Mouse (Mus musculus) c-Kit-positive CD71-positive TER-119-negative erythroid progenitor cells, embryonic 14.5 days (primary cell): ENCODE data around the gene Gm6993.

ENCODE experiments used
- DNase-seq: peaks from one replicate; pipeline ENCODE4 v3.0.0-alpha.2; 2013; ENCODE audit warnings: low read depth

Gene Gm6993

GRCm38 (mm10) chr12:31240470-31240869 is at the start of gene Gm6993:
TSS of gene Gm6993 (plus strand) at chr12:31240770.
- DNase-seq = no peak

DNA sequence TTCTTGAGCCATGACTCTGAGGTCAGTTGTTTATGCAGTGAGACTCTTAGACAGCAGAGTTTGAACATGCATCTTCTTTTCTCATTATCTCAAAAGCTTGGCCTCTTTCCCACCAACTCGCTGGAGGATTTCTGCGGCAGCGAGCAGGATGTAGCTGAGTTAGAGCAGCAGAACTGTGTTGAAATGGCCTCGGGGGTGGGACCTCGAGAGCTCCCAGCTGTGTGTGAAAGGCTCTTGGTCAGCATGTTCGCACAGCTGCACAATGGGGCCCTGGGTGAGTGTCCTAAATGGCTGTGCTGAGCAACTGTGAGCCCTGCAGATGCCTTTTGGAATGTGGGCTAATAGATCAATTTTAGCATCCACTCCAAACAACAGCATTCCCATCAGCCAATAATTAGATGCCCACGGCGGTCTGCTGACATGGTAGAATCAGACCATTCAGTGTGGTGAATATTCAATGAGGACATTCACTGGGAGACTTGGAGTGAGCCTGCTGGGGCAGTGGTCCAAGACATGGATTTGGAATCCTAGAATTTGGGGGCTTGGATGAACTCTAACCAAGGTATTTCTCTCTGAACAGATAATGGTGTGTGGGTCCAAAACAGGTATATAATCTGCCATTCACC is 49.1 kb upstream of the Gm6993 start:
- DNase-seq = no peak

DNA sequence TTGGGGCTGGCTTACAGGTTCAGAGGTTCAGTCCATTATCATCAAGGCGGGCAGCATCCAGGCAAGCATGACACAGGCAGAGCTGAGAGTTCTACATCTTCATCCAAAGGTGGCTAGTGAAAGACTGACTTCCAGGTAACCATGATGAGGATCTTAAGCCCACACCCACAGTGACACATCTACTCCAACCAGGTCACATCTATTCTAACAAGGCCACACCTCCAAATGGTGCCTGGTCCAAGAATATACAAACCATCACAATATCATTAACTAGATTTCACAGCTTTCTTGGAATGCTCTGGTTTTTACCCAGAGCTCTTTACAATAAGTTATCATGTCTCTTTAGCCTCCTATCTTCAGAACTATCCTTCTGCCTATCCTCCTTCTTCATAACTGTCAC is 38.1 kb upstream of the Gm6993 start:
- DNase-seq = no peak

DNA sequence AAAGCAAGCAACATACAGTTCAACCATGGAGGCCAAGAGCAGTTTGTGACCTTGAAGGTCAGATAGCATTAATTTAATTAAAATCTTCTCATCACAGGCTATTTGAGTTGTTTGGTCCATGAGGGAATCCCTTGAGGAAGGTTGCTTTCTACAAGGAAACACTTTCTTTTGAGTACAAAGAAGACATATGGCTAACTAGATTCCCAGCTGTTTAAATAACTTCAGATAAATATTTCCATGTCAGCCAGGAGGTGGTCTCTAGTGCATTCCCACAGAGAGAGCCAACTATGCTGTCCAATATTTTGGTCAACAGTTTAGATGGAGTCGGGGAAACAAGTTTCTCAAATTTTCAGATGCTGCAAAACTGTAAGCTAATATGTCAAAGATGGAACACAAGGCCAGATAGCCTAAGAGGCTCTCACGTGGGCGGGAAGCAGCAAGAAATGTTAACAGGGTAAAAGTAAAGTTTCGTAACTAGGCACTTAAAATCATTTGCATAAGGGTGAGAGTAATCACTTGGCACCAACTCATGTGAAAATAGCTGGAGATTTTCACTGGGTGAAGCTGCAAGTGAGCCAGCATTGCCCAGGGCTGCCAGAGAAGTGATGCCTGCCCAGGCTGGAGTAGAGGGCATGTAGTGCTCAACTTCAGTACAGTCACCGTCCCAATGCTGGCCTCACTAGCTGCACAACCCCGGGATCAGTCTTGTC is 36.7 kb upstream of the Gm6993 start:
- DNase-seq = no peak

GRCm38 (mm10) chr12:31204898-31205297 is 35.7 kb upstream of the Gm6993 start:
- DNase-seq = no peak

GRCm38 (mm10) chr12:31205983-31206633 is 34.5 kb upstream of the Gm6993 start:
- no peak for DNase-seq

DNA sequence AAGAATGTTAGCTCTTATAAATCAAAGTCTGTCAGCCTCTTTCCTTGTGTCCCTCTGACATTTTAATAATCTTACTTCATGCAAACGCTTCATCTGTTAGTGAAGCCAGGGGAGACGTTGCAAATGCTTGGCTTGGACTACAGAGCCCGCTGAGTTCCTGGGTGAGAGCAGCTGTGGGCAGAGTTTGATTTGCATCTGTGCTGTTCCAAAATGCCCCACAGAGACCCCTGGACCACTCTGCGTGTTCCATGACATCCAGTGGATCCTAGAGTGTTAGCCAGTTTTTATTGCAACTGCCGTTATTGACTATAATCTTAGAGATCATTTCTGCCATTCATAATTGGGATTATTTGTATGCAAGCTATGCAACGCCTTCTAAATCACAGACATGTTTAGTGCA is 31.8 kb upstream of the Gm6993 start:
- DNase-seq = no peak

- no peak for DNase-seq
Observed at GRCm38 (mm10) chr12:31209377-31209805, 31.2 kb upstream of the Gm6993 start.

DNA sequence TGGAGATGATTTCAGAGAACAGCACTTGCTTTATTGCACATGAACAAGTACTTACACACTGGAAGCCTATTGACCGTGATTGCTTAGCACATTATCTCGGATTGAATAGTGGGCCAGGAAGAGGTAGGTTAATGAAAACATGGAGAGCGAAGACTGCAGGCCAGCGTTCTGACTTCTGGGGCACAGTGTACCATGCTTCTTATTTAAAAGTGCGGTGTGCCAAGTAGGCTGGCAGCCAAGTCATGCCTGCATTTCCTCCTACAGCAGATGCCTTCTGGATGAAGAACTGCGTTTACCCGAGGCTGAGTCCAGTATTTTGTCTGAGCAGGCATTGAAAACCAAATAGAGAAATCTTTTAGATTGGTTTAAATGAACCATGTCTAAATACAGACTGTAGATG is 27.0 kb upstream of the Gm6993 start:
- no peak for DNase-seq

DNA sequence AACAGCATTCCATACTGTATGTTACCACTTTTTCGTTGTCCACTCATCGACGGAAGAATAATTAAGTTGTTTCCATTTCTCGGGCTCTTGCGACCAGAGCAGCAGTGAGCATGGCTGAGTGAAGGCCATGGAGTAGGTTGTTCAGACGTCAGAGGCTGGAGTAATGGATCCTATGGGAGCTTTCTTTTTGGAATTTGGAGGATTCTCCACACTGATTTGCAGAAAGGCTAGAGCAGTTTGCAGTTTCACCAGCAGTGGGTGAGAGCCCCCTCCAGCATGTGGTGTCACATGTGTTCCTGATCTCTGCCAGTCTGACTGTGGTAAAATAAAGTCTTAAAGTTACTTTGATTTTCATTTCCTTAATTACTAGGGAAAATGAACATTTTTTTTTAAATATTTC is 25.6 kb upstream of the Gm6993 start:
- no peak for DNase-seq

GRCm38 (mm10) chr12:31217232-31217631 is 23.3 kb upstream of the Gm6993 start:
- DNase-seq = no peak

DNA sequence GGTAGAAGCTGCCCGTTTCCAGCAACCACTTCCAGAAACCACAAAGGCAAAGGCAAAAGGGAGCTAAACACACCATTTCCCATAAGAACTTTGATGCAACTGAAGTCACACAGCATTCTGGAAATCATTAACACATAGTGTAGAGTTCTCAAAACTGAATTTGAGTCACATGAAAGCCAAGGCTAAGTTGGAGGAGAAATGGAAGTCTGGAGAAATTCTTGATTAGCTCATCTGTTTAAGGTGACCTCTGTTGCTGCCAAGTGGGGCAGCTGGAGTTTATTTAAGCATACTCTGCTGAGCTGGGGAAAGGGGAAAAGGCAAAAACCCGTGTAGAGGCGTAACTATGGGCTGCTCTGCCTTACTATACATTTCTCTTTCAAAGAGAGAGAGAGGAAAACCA is 21.8 kb upstream of the Gm6993 start:
- no peak for DNase-seq

DNA sequence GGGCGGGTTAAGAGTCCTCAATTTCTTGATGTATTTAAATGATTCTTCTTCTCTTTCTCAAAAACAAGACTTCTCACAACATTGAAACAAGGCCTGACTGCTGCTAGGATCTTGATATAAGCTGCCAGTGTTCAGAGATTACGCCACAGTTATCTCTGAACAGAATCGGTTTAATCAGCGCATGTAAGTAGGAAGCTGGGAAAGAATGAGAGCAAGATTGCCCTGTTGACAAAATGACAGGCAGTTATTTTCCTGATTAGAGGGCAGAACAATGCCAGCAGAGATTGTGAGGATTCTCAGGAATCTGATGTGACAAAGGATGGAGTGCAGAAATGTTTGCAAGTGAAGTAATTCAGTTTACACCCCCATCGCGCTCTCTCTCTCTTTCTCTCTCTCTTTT is 19.0 kb upstream of the Gm6993 start:
- no peak for DNase-seq

DNA sequence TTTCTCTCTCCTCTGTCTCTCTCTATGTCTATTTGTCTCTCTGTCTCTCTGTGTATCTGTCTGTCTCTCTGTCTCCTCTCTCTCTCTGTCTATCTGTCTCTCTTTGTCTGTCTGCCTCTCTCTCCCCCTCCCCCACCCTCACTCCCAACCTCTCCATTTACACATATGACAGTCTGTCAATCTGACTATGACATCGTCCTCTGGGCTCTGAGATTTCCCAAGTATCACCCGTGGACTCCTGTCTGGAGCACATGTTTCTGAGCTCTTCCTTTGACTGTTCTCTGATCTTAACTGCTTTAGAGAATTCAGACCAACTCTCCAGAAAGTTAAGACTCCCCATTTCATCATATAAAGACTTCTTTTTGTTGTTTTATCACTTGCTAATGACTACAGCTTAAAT is 18.3 kb upstream of the Gm6993 start:
- no peak for DNase-seq

DNA sequence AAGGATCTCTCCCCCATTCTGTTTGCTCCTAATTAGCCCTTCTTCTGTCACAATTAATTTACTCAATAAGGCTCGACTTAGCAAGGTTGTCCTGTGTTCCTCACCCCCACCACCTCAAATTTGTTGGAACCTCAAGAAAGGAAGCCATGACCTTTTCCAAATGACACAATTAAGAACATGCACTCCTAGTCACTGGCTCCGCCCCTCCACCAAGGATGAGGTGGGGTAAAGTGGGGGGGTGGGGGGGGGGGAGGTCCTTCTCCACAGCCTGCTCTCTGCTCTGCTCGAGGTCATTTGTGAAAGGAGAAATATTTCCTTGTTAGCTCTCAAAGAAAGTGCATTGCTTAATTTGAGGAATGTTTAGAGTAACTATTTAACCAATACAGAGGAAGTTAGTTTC is 17.8 kb upstream of the Gm6993 start:
- DNase-seq = no peak

- DNase-seq = no peak
Observed at GRCm38 (mm10) chr12:31225451-31225850, 15.1 kb upstream of the Gm6993 start.

DNA sequence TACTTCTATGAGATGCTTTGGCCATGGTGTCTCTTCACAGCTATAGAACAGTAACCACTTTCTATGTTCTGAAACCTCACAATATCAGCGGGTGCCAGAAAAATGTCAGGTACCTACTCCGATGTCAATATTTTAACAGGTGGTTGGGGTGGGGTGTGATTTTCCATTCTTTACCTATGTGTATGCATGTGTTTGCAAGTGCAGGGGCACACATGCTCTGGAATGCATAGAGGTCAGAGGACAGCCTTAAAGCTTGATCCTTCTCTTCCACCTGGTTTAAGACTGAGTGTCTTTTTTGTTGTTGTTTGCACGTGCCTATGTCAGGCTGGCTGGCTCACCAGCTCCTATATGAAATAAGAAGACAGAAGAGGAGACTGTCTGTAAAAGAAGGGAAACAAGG is 13.4 kb upstream of the Gm6993 start:
- no peak for DNase-seq

- no peak for DNase-seq
Observed at GRCm38 (mm10) chr12:31228878-31229277, 11.7 kb upstream of the Gm6993 start.

DNA sequence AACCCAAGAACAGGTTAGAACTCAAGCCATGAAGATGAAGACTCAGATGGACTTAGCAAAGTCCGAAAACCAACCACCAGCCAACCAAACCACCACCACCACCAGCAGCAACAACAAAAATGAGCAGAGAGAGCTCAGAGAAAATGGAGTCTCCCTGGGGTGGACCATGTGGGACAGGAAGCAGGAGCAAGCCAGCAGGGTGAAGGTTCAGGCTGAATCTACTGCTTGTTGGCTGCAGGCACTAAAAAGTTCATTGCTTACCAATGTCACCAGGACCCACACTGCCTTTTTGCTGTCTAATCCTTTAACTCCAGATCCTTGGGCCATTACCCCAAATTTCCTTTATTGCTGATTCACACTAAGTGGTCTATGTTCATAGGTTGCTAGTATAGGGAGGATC is 7.9 kb upstream of the Gm6993 start:
- DNase-seq = no peak

GRCm38 (mm10) chr12:31235018-31235417 is 5.6 kb upstream of the Gm6993 start:
- DNase-seq = no peak

GRCm38 (mm10) chr12:31236861-31237595 is 3.5 kb upstream of the Gm6993 start:
- DNase-seq = no peak

GRCm38 (mm10) chr12:31239031-31239583 is 1.5 kb upstream of the Gm6993 start:
- DNase-seq = no peak
